Mouse (Mus musculus): ENCODE results near the gene Ctnnd1.
"Not testable (repeated sequence)": the region's sequence is repeated elsewhere in the genome, so short reads cannot be mapped to it uniquely, and the experiment has no call there.

Ctnnd1 gene

GRCm38 (mm10) chr2:84650464-84651195 is at the start of gene Ctnnd1:
Gene Ctnnd1, minus strand, starts transcription at chr2:84650765.
- DNase-seq (ENCODE audit: low spot score), result peak; percentile 87

GRCm38 (mm10) chr2:84695007-84695695 is 44.6 kb upstream of the Ctnnd1 start:
- DNase-seq (ENCODE audit: low spot score), result no peak

GRCm38 (mm10) chr2:84690050-84690449 is 39.5 kb upstream of the Ctnnd1 start:
- DNase-seq (ENCODE audit: low spot score), result no peak

GRCm38 (mm10) chr2:84688080-84688844 is 37.7 kb upstream of the Ctnnd1 start:
- DNase-seq (ENCODE audit: low spot score), result no peak

GRCm38 (mm10) chr2:84682605-84683183 is 32.1 kb upstream of the Ctnnd1 start:
- DNase-seq (ENCODE audit: low spot score), result no peak

GRCm38 (mm10) chr2:84679016-84679415 is 28.5 kb upstream of the Ctnnd1 start, which contains the start of gene Tmx2:
Gene Tmx2, minus strand, starts transcription at chr2:84679140.
- DNase-seq (ENCODE audit: low spot score), result no peak

- peak; percentile 94 for DNase-seq (ENCODE audit: low spot score)
These were observed 27.7 kb upstream of the Ctnnd1 start, which contains the start of the genes Gm28635 and Med19 for GRCm38 (mm10) chr2:84677968-84678880. Gene Gm28635, minus strand, starts transcription at chr2:84678041. Gene Med19, plus strand, starts transcription at chr2:84678402.

GRCm38 (mm10) chr2:84677270-84677967 is 26.9 kb upstream of the Ctnnd1 start:
- no peak for DNase-seq (ENCODE audit: low spot score)

- not testable (repeated sequence) for DNase-seq (ENCODE audit: low spot score)
These were observed 21.0 kb upstream of the Ctnnd1 start for GRCm38 (mm10) chr2:84671535-84671934.

GRCm38 (mm10) chr2:84670569-84670933 is 20.0 kb upstream of the Ctnnd1 start, which contains the start of gene Selenoh:
Gene Selenoh, minus strand, starts transcription at chr2:84670770.
- DNase-seq (ENCODE audit: low spot score), result peak; percentile 86

- peak; percentile 36 for DNase-seq (ENCODE audit: low spot score)
These were observed 19.4 kb upstream of the Ctnnd1 start for GRCm38 (mm10) chr2:84669828-84670568.

- DNase-seq (ENCODE audit: low spot score), result no peak
These were observed 15.5 kb upstream of the Ctnnd1 start for GRCm38 (mm10) chr2:84666081-84666480.

- peak; percentile 50 for DNase-seq (ENCODE audit: low spot score)
These were observed 12.3 kb upstream of the Ctnnd1 start for GRCm38 (mm10) chr2:84662866-84663265.

- peak; percentile 53 for DNase-seq (ENCODE audit: low spot score)
These were observed 9.7 kb upstream of the Ctnnd1 start for GRCm38 (mm10) chr2:84660253-84660652.

- no peak for DNase-seq (ENCODE audit: low spot score)
These were observed 8.2 kb upstream of the Ctnnd1 start, which contains the start of gene Btbd18 for GRCm38 (mm10) chr2:84658806-84659205. Gene Btbd18, plus strand, starts transcription at chr2:84659079.

- DNase-seq (ENCODE audit: low spot score), result no peak
These were observed 5.3 kb upstream of the Ctnnd1 start for GRCm38 (mm10) chr2:84655864-84656263.

GRCm38 (mm10) chr2:84653354-84653753 is 2.8 kb upstream of the Ctnnd1 start:
- no peak for DNase-seq (ENCODE audit: low spot score)

GRCm38 (mm10) chr2:84649674-84650073 is 891 bp downstream of the Ctnnd1 start:
- DNase-seq (ENCODE audit: low spot score), result peak; percentile 28

GRCm38 (mm10) chr2:84648369-84648768 is 2.2 kb downstream of the Ctnnd1 start:
- DNase-seq (ENCODE audit: low spot score), result no peak

All from urinary bladder, postnatal 14 days (tissue).